ENCODE assay signal across 20 mouse cellular contexts in the genomic region with DNA sequence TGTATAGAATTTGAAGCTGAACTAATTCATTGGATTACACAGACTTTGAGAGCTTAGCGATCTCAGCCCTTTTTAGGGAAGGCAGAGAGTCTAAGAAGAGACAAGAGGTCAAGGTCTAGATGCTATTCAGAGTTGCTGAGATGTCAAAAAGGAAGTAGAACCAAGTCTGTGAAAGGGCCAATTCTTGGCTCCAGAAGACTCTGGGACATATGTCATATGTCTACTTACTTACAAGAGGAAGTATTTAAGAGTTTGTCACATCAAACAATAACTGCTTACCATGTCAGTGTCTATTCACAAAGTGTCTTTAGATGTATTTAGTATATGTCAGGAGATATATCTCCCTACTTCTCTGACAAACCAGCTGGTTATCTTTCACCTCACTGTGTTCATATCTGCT.
DNase-seq lines count a peak whose midpoint lies in the region; ATAC-seq lines count a peak whose summit lies in the region.
"Had no signal": no experiment of that assay in that cellular context is flagged by ENCODE, and none has a peak within 500 bp of the region (broad histone marks: within the 10 kb centered on the region; RNA-seq: fewer than 3 reads in every experiment).

No protein-coding gene starts in this region.

- no peak overlapping the region for H3K27ac ChIP-seq in kidney, embryonic 14.5 days (ENCODE audit: low read depth, low read length)
- no peak overlapping the region for H3K27ac ChIP-seq in lung, embryonic 16.5 days (ENCODE audit: low read length)
- H3K27ac ChIP-seq: embryonic facial prominence, embryonic 10.5 days; embryonic facial prominence, embryonic 12.5 days; forebrain, embryonic 13.5 days; forebrain, embryonic 15.5 days had no signal

- H3K4me3 ChIP-seq in kidney, embryonic 14.5 days (ENCODE audit: low read length): no peak overlapping the region
- no peak overlapping the region for H3K4me3 ChIP-seq in lung, embryonic 16.5 days (ENCODE audit: low read length)
- H3K4me3 ChIP-seq: embryonic facial prominence, embryonic 10.5 days; embryonic facial prominence, embryonic 12.5 days; forebrain, embryonic 13.5 days; forebrain, embryonic 15.5 days had no signal

- no peak for ATAC-seq in kidney, embryonic 14.5 days (ENCODE audit: low FRiP score, low TSS enrichment)
- peak; percentile 56; the same call in 1 of the 2 replicates for ATAC-seq in lung, embryonic 16.5 days (ENCODE audit: low read depth)
- ATAC-seq: activated CD4-positive, CD25-positive, alpha-beta regulatory T cell, adult 4 months; forebrain, embryonic 13.5 days; forebrain, embryonic 15.5 days; Patski had no signal

- H3K9me3 ChIP-seq in kidney, embryonic 14.5 days (ENCODE audit: control insufficient read depth, low read length): no peaks in the 10 kb centered on the region
- no peaks in the 10 kb centered on the region for H3K9me3 ChIP-seq in lung, embryonic 16.5 days (ENCODE audit: control insufficient read depth, low read length)
- H3K9me3 ChIP-seq: embryonic facial prominence, embryonic 10.5 days; embryonic facial prominence, embryonic 12.5 days; forebrain, embryonic 13.5 days; forebrain, embryonic 15.5 days; G1E had no signal

- peak; percentile 9 for DNase-seq in kidney, adult 9 months
- DNase-seq in lung, postnatal 14 days: no peak
- peak; percentile 2 for DNase-seq in splenic B cell, adult 2 months (ENCODE audit: low read depth, low spot score)
- DNase-seq in heart, postnatal 14 days: no peak
- DNase-seq: adrenal gland, adult 8-10 months; adrenal gland, postnatal 36 days; cerebellum, adult 11-12 months; cerebellum, adult 2 months; cerebellum, adult 9-10 months; cerebellum, postnatal 10 days; cerebellum, postnatal 25 days had no signal

- 80% methylated on average over 1 of the region's 1 CpGs for WGBS in kidney, embryonic 14.5 days
- 57% methylated on average over 1 of the region's 1 CpGs for WGBS in lung, embryonic 16.5 days

- no peaks in the 10 kb centered on the region for H3K27me3 ChIP-seq in kidney, embryonic 14.5 days (ENCODE audit: control insufficient read depth, insufficient read depth, low read length)
- no peaks in the 10 kb centered on the region for H3K27me3 ChIP-seq in lung, embryonic 16.5 days (ENCODE audit: control insufficient read depth, insufficient read depth, low read depth, low read length)
- H3K27me3 ChIP-seq in splenic B cell, adult 2 months (ENCODE audit: control insufficient read depth, insufficient read depth, low read length, poor library complexity, severe bottlenecking): no peaks in the 10 kb centered on the region
- H3K27me3 ChIP-seq: embryonic facial prominence, embryonic 12.5 days; forebrain, embryonic 13.5 days; forebrain, embryonic 15.5 days; Patski had no signal

- no peak overlapping the region for H3K4me2 ChIP-seq in kidney, embryonic 14.5 days (replicated peaks; ENCODE audit: low read depth, low read length)
- no peak overlapping the region for H3K4me2 ChIP-seq in lung, embryonic 16.5 days (ENCODE audit: low read depth, low read length)
- H3K4me2 ChIP-seq: embryonic facial prominence, embryonic 12.5 days; forebrain, embryonic 13.5 days; forebrain, embryonic 15.5 days had no signal

- intact Hi-C loops in heart, postnatal 14 days (cut with DNase I): no loop called here

- peaks cover 3% of the 10 kb centered on the region; the same call in 1 of the 2 replicates for H3K4me1 ChIP-seq in kidney, embryonic 14.5 days (ENCODE audit: control insufficient read depth, insufficient read depth, low read length)
- H3K4me1 ChIP-seq in lung, embryonic 16.5 days (replicated peaks; ENCODE audit: control insufficient read depth, insufficient read depth, low read length): no peaks in the 10 kb centered on the region; the same call in 1 of the 2 replicates

- no peak overlapping the region for H3K9ac ChIP-seq in kidney, embryonic 14.5 days (ENCODE audit: low read depth, low read length)
- no peak overlapping the region for H3K9ac ChIP-seq in lung, embryonic 16.5 days (ENCODE audit: low read length)
- H3K9ac ChIP-seq: embryonic facial prominence, embryonic 12.5 days; forebrain, embryonic 13.5 days; forebrain, embryonic 15.5 days had no signal

- H3K36me3 ChIP-seq in kidney, embryonic 14.5 days (ENCODE audit: control insufficient read depth, insufficient read depth, low read length): no peaks in the 10 kb centered on the region
- no peaks in the 10 kb centered on the region for H3K36me3 ChIP-seq in lung, embryonic 16.5 days (ENCODE audit: control insufficient read depth, insufficient read depth, low read length)
- no peaks in the 10 kb centered on the region for H3K36me3 ChIP-seq in splenic B cell, adult 2 months (ENCODE audit: control insufficient read depth, insufficient read depth, low read length, poor library complexity, severe bottlenecking)
- H3K36me3 ChIP-seq: embryonic facial prominence, embryonic 10.5 days; embryonic facial prominence, embryonic 12.5 days; forebrain, embryonic 15.5 days; G1E had no signal

Comparison
In these comparisons a context has a peak if more than half of its experiments do, and no peak if none do; other contexts are left out.
1. DNase-seq: peak in kidney, adult 9 months (single experiment) and splenic B cell, adult 2 months (single experiment); none in lung, postnatal 14 days (single experiment) and heart, postnatal 14 days (0 of 2).